Mouse (Mus musculus): ENCODE measurements around the gene Sar1a. TPM values are rescaled to one million over a fixed set of nuclear protein-coding genes. Genes with fewer than 3 reads are reported as not detected.

Gene Sar1a
- polyA plus RNA-seq, 1 experiment from 2014 or later: 323 TPM

- no peak overlapping the region for H3K27ac ChIP-seq
- no peak overlapping the region for H3K9ac ChIP-seq
- H3K27me3 ChIP-seq: no peaks in the 10 kb centered on the region
- H3K4me3 ChIP-seq: no peak overlapping the region
- no peak for ATAC-seq (ENCODE audit: insufficient number of reproducible peaks, low FRiP score, low TSS enrichment, low read depth)
- no peak overlapping the region for H3K4me2 ChIP-seq
- peaks cover 53% of the 10 kb centered on the region for H3K36me3 ChIP-seq
- 69% methylated on average over 4 of the region's 4 CpGs for WGBS
- H3K4me1 ChIP-seq: peaks cover 17% of the 10 kb centered on the region
- no peaks in the 10 kb centered on the region for H3K9me3 ChIP-seq
Observed at GRCm38 (mm10) chr10:61693563-61693962, 13.5 kb downstream of the Sar1a start.

DNA sequence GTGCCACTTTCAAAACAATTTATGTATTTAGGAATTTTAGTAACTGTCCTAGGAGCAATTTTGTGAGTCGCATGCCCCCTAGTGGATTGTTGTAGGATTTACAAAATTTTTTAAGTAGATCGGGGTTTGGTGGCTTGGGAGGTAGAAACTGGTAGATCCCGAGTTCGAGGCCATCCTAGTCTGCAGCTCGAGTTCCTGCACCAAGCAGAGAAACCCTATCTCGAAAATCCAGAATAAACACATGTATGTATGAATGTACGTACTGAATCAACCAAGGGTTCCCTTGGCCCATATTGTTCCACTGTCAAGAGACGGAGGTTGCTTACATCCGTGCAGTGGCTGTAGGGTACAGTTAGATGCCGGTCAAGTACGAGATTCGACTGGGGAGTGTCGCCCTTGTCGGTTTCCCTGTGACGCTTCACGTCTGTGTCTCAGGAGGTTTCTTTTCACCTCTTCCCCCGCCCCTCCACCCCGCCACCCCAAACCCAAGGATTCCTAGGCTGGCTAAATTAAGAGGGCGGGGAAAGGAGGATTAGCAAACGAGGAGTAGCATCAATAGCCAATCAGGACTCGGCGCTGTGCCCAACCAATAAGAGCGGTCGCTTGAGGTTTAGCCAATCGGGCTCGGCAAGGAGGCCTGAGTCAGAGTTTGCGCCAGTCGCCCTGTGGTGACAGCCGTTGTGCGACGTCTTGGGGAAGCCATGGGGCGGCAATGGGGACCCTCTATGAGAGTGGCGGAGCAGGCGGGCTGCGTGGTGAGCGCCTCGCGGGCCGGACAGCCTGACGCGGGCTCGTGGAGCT, 15.0 kb downstream of the Sar1a start, which contains the start of gene Tysnd1:
TSS of gene Tysnd1 (plus strand) at position 645 of the 801 bp plus-strand sequence.
- peak within 1 kb of the TSS; percentile 96 for H3K4me3 ChIP-seq
- peak; percentile 91 for ATAC-seq (ENCODE audit: insufficient number of reproducible peaks, low FRiP score, low TSS enrichment, low read depth)
- peaks cover 46% of the 10 kb centered on the region for H3K36me3 ChIP-seq
- H3K27me3 ChIP-seq: no peaks in the 10 kb centered on the region
- under 1% methylated on average over 42 of the region's 42 CpGs for WGBS
- peaks cover 17% of the 10 kb centered on the region for H3K4me1 ChIP-seq
- H3K4me2 ChIP-seq: peak within 1 kb of the TSS; percentile 100
- H3K27ac ChIP-seq: peak within 1 kb of the TSS; percentile 57
- H3K9ac ChIP-seq: peak within 1 kb of the TSS; percentile 82
- no peaks in the 10 kb centered on the region for H3K9me3 ChIP-seq

DNA sequence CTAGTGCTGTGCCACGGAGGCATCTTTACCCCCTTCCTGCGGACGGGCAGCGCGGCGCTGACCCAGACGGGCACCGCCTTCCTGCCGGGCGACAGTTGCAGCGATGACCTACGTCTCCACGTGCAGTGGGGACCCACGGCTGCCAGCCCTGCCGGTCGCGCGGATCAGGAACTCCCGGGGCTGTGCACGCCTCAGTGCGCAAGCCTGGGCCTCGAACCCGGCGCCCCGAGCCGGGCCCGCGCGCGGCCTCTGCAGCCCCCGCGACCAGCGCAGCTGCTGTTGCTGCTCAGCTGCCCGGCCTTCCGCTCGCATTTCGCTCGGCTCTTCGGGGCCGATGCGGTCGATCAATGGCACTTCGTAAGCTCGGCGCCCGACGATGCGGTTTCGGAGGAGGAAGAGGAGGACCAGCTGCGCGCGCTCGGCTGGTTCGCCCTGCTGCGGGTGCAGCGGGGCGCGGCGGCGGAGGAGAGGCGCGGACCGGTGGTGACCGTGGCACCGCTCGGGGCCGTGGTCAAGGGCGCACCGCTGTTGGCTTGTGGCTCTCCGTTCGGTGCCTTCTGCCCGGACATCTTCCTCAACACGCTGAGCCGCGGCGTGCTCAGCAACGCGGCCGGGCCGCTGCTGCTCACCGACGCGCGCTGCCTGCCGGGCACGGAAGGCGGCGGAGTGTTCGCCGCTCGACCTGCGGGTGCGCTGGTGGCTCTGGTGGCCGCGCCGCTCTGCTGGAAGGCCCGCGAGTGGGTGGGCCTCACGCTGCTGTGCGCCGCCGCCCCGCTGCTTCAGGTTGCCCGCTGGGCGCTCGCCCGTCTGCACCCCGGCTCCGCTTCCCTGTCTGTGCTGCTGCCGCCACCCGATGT, 15.8 kb downstream of the Sar1a start:
- WGBS: under 1% methylated on average over 97 of the region's 111 CpGs
- no peaks in the 10 kb centered on the region for H3K27me3 ChIP-seq
- peak overlapping the region; percentile 96 for H3K4me3 ChIP-seq
- no peak; the same call in 1 of the 2 replicates for ATAC-seq (ENCODE audit: insufficient number of reproducible peaks, low FRiP score, low TSS enrichment, low read depth)
- H3K36me3 ChIP-seq: peaks cover 40% of the 10 kb centered on the region
- peak overlapping the region; percentile 57 for H3K27ac ChIP-seq
- H3K4me2 ChIP-seq: peak overlapping the region; percentile 100
- peaks cover 17% of the 10 kb centered on the region for H3K4me1 ChIP-seq
- H3K9ac ChIP-seq: peak overlapping the region; percentile 82
- H3K9me3 ChIP-seq: no peaks in the 10 kb centered on the region

DNA sequence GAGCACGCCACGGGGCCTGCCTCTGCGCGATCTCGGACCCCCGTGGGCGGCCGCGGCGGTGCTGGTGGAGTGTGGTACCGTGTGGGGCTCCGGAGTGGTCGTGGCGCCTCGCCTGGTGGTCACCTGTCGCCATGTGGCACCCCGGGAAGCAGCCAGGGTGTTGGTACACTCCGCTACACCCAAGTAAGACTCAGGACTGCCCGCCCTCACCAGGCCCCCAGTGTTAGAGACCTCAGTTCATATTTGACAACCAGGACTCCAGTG, 16.4 kb downstream of the Sar1a start:
- peak overlapping the region; percentile 100 for H3K4me2 ChIP-seq
- peak overlapping the region; percentile 96 for H3K4me3 ChIP-seq
- H3K36me3 ChIP-seq: peaks cover 39% of the 10 kb centered on the region
- H3K4me1 ChIP-seq: peaks cover 17% of the 10 kb centered on the region
- H3K27ac ChIP-seq: no peak overlapping the region
- ATAC-seq (ENCODE audit: insufficient number of reproducible peaks, low FRiP score, low TSS enrichment, low read depth): no peak
- H3K9ac ChIP-seq: peak overlapping the region; percentile 82
- no peaks in the 10 kb centered on the region for H3K9me3 ChIP-seq
- WGBS: 12% methylated on average over 19 of the region's 19 CpGs
- no peaks in the 10 kb centered on the region for H3K27me3 ChIP-seq

- H3K9ac ChIP-seq: peak overlapping the region; percentile 82; the same call in 1 of the 2 replicates
- peaks cover 39% of the 10 kb centered on the region for H3K36me3 ChIP-seq
- ATAC-seq (ENCODE audit: insufficient number of reproducible peaks, low FRiP score, low TSS enrichment, low read depth): no peak
Observed at GRCm38 (mm10) chr10:61697028-61697427, 16.9 kb downstream of the Sar1a start.

DNA sequence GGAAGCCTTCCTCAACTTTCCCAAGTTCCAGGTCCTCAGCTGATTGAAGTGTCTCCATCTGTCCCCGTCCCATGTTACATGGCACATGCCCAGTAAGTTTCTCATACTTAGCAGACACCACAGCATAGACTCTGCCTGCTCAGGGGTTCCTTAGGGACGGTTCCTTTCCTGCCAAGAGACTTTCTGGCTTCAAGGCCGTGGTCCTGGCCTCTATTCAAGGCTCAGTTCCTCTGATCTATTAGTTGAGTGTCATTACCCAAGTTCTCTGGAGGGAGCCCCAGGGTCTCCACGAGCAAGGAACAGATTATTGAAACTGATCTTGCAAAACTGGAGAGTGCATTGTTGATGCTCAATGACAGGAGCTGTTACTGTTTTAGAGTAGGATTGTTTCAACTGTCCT, 24.6 kb downstream of the Sar1a start:
- peaks cover 34% of the 10 kb centered on the region for H3K36me3 ChIP-seq
- H3K27ac ChIP-seq: no peak overlapping the region
- ATAC-seq (ENCODE audit: insufficient number of reproducible peaks, low FRiP score, low TSS enrichment, low read depth): no peak
- no peaks in the 10 kb centered on the region for H3K9me3 ChIP-seq
- no peaks in the 10 kb centered on the region for H3K4me1 ChIP-seq
- WGBS: 75% methylated on average over 4 of the region's 4 CpGs
- H3K27me3 ChIP-seq: no peaks in the 10 kb centered on the region
- no peak overlapping the region for H3K4me2 ChIP-seq
- H3K9ac ChIP-seq: no peak overlapping the region
- H3K4me3 ChIP-seq: no peak overlapping the region

More at GRCm38 (mm10) chr10:61697028-61697427, 16.9 kb downstream of the Sar1a start:
- Histone ChIP-seq H3K4me1 (peaks cover 17% of the 10 kb centered on the region), H3K9me3 (no peaks in the 10 kb centered on the region), H3K27ac (no peak overlapping the region), H3K4me3 (peak overlapping the region; percentile 96), H3K4me2 (peak overlapping the region; percentile 100), H3K27me3 (no peaks in the 10 kb centered on the region)
- 86% methylated on average over 2 of the region's 2 CpGs for WGBS

DNA sequence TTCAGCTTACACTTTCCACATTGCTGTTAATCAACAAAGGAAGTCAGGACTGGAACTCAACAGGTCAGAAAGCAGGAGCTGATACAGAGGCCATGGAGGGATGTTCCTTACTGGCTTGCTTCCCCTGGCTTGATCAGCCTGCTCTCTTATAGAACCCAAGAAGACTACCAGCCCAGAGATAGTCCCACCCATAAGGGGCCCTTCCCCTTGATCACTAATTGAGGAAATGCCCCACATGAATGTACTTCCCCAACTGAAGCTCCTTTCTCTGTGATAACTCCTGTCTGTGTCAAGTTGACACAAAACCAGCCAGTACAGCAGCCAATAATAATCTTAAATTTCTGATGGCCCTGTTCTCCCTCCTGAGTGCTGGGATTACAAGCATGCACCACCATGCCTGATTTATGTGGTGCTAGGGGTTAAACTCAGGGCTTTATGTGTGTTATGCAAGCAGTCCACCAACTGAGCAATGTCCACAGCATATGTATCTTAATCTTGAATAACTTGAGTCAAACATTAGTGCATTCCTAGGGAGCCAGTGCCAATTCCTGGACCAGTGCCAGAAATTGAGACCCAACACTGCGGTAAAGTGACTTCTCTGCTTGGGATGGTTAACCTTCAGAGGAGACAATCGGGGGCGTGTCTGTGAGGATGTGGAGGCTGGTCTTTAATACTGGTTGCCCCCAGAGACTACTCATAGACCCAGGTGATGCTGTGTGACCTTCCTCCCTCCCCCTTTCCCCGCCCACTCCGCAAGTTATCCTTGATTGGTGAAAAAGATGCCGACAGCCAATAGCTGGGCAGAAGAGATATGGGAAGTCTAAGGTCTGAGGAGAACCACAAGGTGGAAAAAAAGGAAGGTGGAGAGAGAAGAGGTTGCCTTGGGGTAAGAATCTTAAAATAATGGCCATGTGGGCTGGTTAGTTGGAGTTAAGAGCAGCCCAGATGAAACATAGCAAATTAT, 26.6 kb downstream of the Sar1a start:
- Histone ChIP-seq H3K4me1 (no peaks in the 10 kb centered on the region), H3K4me3 (no peak overlapping the region), H3K9ac (no peak overlapping the region), H3K27ac (no peak overlapping the region), H3K36me3 (peaks cover 25% of the 10 kb centered on the region), H3K27me3 (no peaks in the 10 kb centered on the region), H3K4me2 (no peak overlapping the region), H3K9me3 (no peaks in the 10 kb centered on the region)
- no peak for ATAC-seq (ENCODE audit: insufficient number of reproducible peaks, low FRiP score, low TSS enrichment, low read depth)
- 63% methylated on average over 6 of the region's 6 CpGs for WGBS

- 58% methylated on average over 3 of the region's 3 CpGs for WGBS
- no peak overlapping the region for H3K27ac ChIP-seq
- H3K4me1 ChIP-seq: peaks cover 11% of the 10 kb centered on the region
- no peaks in the 10 kb centered on the region for H3K9me3 ChIP-seq
- H3K4me3 ChIP-seq: no peak overlapping the region
- no peak overlapping the region for H3K4me2 ChIP-seq
- no peaks in the 10 kb centered on the region for H3K36me3 ChIP-seq
- H3K9ac ChIP-seq: no peak overlapping the region
- H3K27me3 ChIP-seq: no peaks in the 10 kb centered on the region
- no peak for ATAC-seq (ENCODE audit: insufficient number of reproducible peaks, low FRiP score, low TSS enrichment, low read depth)
Observed at GRCm38 (mm10) chr10:61713601-61714000, 33.5 kb downstream of the Sar1a start.

DNA sequence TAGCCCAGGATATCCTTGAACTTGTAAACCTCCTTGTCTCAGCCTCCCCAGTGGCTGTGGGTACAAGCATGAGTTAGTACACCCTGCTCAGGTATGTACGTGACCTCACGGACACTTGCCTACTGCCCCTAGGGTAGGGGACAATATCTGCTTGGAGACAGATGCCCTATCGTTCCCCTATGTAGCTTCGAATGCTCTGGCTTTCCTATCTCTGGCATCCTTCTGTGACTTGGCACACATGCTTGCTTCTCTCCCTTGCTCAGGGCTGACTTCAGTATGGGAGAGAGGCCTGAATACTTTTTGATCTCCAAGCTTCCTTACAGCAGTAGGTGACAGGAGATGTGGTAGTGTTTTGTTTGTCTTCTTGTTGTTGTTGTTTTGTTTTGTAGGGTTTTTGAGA, 34.0 kb downstream of the Sar1a start:
- Histone ChIP-seq H3K9me3 (no peaks in the 10 kb centered on the region), H3K27me3 (no peaks in the 10 kb centered on the region), H3K4me1 (peaks cover 11% of the 10 kb centered on the region), H3K36me3 (no peaks in the 10 kb centered on the region), H3K27ac (no peak overlapping the region), H3K4me3 (no peak overlapping the region), H3K4me2 (no peak overlapping the region), H3K9ac (no peak overlapping the region)
- no peak for ATAC-seq (ENCODE audit: insufficient number of reproducible peaks, low FRiP score, low TSS enrichment, low read depth)
- WGBS: 89% methylated on average over 4 of the region's 4 CpGs

GRCm38 (mm10) chr10:61714771-61715461, 34.8 kb downstream of the Sar1a start, which contains the start of gene Aifm2:
Gene Aifm2 (plus strand): TSS chr10:61715263.
- Histone ChIP-seq H3K4me2 (peak within 1 kb of the TSS; percentile 83), H3K4me1 (peaks cover 11% of the 10 kb centered on the region), H3K36me3 (no peaks in the 10 kb centered on the region), H3K4me3 (peak within 1 kb of the TSS; percentile 62), H3K27ac (no peak within 1 kb of the TSS), H3K9me3 (no peaks in the 10 kb centered on the region), H3K9ac (peak within 1 kb of the TSS; percentile 45; the same call in 1 of the 2 replicates), H3K27me3 (no peaks in the 10 kb centered on the region)
- WGBS: 12% methylated on average over 36 of the region's 36 CpGs
- ATAC-seq (ENCODE audit: insufficient number of reproducible peaks, low FRiP score, low TSS enrichment, low read depth): peak; percentile 79

GRCm38 (mm10) chr10:61715462-61715837, 35.4 kb downstream of the Sar1a start:
- no peaks in the 10 kb centered on the region for H3K9me3 ChIP-seq
- H3K4me2 ChIP-seq: peak overlapping the region; percentile 83
- H3K27me3 ChIP-seq: no peaks in the 10 kb centered on the region
- peak overlapping the region; percentile 45; the same call in 1 of the 2 replicates for H3K9ac ChIP-seq
- peaks cover 11% of the 10 kb centered on the region for H3K4me1 ChIP-seq
- H3K27ac ChIP-seq: no peak overlapping the region
- peak overlapping the region; percentile 62 for H3K4me3 ChIP-seq
- H3K36me3 ChIP-seq: no peaks in the 10 kb centered on the region
- ATAC-seq (ENCODE audit: insufficient number of reproducible peaks, low FRiP score, low TSS enrichment, low read depth): 0 out of 2 replicates have a peak, but pooled peaks have one; percentile 2
- 4% methylated on average over 11 of the region's 11 CpGs for WGBS
